Mouse (Mus musculus) 3T3-L1 (cell line): ENCODE measurements around the gene Evi5l.
A peak's percentile ranks its signal among the peaks of the same experiment; 100 is the strongest.

Experiments used
- DNase-seq: peaks from one replicate; pipeline ENCODE4 v3.0.0-alpha.2; 2015; ENCODE audit warnings: low read depth, low spot score

The Evi5l gene

GRCm38 (mm10) chr8:4205246-4206123 lies 39.1 kb downstream of the Evi5l start:
- DNase-seq = no peak

GRCm38 (mm10) chr8:4206182-4207015 lies 40.0 kb downstream of the Evi5l start:
- no peak for DNase-seq

- DNase-seq = no peak
Observed at GRCm38 (mm10) chr8:4207016-4207350, 40.6 kb downstream of the Evi5l start.

- DNase-seq = peak; percentile 24
Observed at GRCm38 (mm10) chr8:4211097-4211496, 44.7 kb downstream of the Evi5l start.

DNA sequence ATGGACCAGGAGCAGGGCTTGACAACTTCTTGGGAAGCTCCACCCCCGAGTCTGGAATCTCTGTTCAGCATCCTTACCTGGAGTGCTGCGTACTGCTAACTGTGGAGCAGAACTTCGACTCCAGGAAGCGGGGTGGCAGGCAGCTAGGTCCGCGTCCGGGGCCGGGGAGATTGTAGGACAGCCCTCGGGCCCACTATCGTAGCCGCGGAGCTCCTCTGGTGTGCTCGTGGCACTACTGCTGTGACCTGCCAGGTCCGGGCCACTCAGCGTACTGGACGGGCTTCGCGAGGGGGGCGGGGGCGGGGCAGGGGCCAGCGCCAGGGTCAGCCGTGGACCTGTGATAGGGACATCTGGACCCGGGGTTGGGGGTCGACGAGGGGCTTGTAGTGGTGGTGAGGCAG lies 46.4 kb downstream of the Evi5l start:
- DNase-seq = no peak

DNA sequence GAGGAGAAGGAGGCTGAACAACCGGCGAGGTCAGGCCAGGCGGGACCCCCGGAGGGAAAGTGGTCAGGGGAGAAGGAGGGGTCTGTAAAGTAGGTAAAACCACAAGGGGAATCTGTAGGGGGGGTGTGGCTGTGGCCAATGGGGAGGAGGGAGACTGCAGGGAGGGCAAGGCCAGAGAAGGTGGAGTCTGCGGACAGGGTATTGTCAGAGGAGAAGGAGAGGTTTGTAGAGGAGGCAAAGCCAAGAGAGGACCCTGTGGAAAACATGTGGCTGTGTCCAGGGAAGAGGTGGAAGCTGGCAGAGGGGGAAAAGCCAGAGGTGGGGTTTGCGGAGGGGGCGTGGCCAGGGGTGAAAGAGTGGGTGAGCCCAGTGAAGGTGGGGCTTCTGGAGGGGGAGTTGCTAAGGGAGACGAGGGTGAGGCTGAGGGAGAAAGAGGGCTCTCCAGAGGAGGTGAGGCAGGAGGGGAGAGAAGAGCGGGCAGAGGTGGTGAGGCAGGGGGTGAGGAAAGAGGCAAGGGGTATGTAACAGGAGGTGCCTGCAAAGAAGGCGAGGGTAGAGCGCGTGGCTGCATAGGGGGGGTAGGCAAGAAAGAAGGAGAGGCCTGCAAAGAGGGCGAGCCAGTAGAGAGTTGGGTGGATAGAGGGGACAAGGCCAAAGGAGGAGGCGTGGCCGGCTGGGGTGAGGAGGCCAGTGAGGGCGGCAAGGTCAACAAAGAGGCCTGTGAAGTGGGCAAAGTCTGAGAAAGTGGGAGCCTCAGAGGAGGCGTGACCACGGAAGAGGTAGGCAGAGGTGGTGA lies 47.0 kb downstream of the Evi5l start:
- no peak for DNase-seq

DNA sequence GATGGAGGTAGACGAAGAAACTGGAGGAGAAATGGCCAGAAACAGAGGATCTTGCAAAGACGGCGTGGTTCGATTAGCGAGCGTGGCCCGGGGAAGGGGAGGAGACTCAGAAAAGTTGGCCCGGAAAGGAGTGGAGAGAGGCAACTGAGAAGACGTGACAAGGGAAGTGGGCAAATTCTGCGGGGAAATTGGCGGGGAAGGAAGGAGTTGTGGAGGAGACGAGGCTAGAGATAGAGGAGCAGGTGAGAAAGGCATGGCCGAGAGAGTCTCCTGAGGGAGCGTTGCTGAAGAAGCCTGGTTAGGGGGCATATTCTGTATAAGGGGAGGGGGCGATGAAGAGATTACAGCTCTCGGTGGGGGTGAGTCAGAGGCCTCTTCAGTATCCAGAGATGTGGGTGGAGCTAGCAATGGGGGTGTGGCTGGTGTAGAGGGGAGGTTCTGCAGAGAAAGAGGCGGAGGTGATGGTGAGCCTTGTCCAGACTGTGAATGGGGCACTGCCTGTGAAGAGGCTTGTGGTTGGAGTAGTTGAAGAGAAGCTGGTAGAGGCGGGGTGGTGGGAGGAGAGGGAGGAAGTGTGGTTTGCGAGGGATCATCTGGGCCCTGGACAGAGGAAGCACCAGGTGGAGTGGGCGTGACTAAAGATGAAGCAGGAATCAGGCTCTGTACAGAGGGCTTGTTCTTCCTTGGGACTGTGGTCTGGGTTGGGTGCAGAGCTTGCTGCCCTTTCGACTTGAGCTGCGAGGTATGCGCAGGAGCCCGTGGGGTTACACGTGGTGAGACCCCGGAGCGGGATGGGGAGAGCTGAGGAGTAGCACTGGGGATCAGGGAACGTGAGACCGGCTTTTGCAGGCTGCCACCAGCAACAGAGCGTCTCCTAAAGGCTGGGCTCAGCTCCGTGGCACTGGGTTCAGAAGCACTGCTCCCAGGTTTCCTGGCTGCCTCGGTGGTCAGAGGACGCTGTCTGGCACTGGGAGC lies 47.9 kb downstream of the Evi5l start:
- peak; percentile 21 for DNase-seq

GRCm38 (mm10) chr8:4216296-4216695 lies 49.9 kb downstream of the Evi5l start:
- no peak for DNase-seq

GRCm38 (mm10) chr8:4216791-4217621 lies 50.6 kb downstream of the Evi5l start, which contains the start of gene Prr36:
Prr36 (minus strand) TSS chr8:4217459.
- no peak for DNase-seq

GRCm38 (mm10) chr8:4219617-4220016 lies 53.2 kb downstream of the Evi5l start:
- DNase-seq = no peak

- DNase-seq = no peak
Observed at GRCm38 (mm10) chr8:4222059-4222458, 55.7 kb downstream of the Evi5l start.

DNA sequence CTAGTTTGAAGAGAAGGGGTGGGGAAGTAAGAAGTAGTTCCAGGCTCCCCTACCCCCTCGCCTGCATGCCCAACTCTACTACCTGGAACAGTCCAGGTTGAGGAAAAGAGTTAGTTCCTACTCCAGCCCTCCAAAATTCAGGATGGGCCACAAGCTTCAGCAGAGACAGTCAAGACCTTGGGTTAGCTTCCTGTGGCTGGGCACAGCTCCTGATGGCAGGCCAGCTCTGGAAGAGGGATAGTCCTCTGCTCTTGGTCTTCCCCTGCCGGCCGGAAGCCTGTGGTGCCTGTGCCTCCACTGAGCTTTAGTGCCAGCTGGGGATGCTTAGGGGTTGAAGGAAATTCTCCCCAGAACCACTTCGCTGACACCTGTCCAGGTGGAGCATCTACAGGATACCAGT lies 60.0 kb downstream of the Evi5l start:
- DNase-seq = no peak

DNA sequence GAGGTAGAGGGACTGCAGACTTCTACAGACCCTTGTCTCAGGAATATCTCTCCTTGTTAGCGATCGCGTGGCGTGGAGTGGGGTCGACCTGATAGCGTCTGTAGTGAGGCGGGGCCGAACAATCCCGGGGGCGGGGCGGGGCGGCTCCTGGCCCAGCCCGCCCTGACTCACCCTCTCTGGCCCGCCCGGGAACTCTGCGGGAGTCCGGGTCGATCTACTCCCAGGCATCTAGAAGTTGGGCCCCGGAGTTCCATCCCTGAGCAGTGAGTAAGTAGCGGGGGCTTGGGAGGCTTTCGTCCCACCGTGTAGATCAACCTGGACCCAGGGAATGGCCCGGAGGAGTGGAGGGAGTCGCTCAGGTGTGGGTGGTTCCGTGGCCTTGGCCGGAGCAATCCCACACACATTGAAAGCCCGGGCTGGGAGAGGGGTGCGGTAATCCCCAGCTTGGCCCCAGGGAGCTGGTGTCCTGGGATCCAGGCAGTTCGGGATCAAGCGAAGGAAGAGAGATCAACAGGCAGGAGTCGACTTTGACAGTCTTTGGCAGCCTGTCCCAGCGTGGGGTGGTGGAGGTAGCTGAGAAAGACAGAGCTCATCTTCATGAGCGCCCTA lies 60.5 kb downstream of the Evi5l start, which contains the start of gene Lrrc8e:
TSS of gene Lrrc8e (plus strand) at position 89 of the 609 bp plus-strand sequence.
- no peak for DNase-seq

GRCm38 (mm10) chr8:4227919-4228318 lies 61.6 kb downstream of the Evi5l start:
- no peak for DNase-seq

DNA sequence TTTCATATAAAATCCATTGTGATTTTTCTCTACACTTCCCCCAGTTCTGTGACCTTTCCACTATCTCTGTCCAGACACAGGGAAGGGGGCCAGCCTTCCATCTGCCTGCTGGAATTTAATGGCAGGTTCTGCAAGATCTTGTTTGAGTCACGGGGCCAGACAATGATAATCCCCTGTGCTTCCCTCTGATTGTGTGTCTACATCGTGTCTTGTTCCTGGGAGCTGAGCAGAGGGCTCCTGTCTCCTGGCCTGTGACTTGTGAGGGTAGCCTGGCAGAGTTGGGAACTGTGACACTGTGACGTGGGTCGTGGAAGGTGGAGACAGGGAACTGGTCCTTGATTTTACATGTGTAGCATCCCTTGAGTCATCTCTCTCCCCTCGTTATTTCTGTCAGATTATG lies 63.4 kb downstream of the Evi5l start:
- DNase-seq = no peak

- DNase-seq = no peak
Observed at GRCm38 (mm10) chr8:4230612-4231351, 64.4 kb downstream of the Evi5l start.

DNA sequence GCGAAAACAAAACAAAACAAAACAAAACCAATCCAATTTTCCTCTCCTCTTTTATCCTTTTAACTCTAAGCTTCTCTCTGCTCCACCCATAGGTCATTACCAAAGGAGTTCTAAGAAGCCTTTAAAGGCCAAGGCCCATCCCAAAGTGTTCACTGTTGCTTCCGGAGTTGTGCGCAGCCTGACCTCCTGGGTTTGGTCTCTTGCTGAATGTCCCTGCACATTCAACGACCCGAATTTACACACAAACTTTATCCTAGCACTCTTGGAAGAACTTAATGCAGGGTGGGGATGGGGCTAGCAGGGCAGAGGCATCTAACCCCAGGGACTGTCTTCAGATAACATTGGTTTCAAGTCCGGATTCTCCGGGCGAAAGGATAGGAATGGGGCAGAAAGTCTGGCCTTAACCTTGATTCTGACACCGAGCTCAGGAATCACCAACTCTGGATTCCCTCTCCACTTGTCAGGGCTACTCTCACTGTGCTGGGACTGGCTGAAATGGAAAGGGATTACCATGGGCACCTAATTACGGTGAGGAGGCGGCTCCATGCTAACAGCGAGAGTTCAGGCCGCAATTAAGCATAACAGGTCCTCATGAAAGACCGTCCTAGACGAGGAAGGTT lies 71.6 kb downstream of the Evi5l start:
- DNase-seq = no peak
